Mouse (Mus musculus) layer of hippocampus, postnatal 10 days (tissue): ENCODE results near the gene Etv3. TPM values are rescaled to one million over a fixed set of nuclear protein-coding genes. Genes with fewer than 3 reads are reported as not detected.
"Not testable (repeated sequence)": the region's sequence is repeated elsewhere in the genome, so short reads cannot be mapped to it uniquely, and the experiment has no call there.

ENCODE experiments used
- DNase-seq, 2 experiments: peaks; one replicate each; pipeline ENCODE4 v3.0.0; 2021; ENCODE audit warnings: low spot score in 2 of 2
- total RNA-seq, 2 experiments: library from RNA; stranded (reverse); gene quantifications; 2 replicates each; pipeline ENCODE4 v1.2.3; 2021

Gene Etv3
- total RNA-seq, 2 experiments from 2014 or later: 14.4 to 18.0 TPM

- no peak for DNase-seq
Measured at GRCm38 (mm10) chr3:87518425-87518824, 6.8 kb upstream of the Etv3 start.

DNA sequence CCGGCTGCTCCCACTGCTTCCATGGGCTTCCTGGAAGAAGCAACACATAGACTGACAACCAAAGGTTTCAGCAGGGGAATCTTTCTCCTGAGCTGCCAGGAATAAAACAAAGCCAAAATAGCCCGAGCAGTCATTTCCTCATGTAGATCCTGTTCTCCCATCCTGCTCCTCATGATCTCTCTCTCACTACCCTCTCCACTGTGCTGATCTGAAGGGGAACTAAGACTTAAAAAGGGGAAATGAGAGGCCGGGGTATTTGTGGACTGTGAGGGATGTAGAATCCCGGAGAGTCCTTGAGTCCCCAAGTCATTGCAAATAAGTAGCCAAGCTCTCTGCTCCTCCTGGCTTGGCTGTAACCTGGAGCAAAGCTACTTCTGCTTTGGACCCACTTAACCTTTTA is 4.1 kb upstream of the Etv3 start:
- no peak for DNase-seq

GRCm38 (mm10) chr3:87521833-87522232 is 3.4 kb upstream of the Etv3 start:
- DNase-seq: no peak

DNA sequence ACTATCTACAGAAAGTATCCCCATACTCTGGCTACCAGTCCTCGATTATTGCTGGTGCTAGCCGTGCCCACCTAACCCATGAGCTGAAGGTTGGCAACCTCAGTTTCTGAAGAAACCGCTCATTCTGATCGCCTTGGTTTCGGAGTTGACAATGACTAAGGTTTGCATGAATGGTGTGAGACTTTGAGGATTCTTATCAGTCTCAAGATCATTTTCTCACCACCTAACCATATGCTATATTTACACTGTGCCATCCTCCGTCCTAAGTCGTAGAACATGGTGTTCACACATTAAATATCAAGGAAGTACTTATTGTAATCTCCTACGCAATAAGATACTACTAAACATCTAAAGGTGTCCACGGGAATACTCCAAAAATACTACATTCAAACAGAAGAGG is 1.5 kb upstream of the Etv3 start:
- no peak for DNase-seq

GRCm38 (mm10) chr3:87525837-87526570 is 797 bp downstream of the Etv3 start:
- no peak for DNase-seq

GRCm38 (mm10) chr3:87527139-87527538 is 1.9 kb downstream of the Etv3 start:
- no peak for DNase-seq

- DNase-seq: no peak
Measured at GRCm38 (mm10) chr3:87528021-87528420, 2.8 kb downstream of the Etv3 start.

DNA sequence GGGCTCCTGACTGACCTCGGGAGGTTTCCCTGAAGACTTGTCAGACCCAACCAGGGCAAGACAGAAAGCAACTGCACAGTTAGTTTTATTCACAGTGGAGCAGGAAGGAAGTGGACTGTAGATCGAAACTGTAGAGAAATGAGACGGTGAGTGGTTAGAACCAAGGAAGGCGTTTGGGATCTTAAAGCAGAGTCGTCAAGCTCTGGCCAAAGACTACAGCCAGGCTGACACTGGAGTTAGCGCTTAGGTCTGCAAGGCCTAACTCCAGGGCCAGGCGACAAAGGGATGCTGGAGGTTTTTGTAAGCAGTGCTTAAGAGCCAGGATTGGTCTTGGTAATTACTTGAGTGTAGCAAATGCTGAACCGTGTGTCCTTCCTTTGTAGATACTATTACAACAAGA is 3.6 kb downstream of the Etv3 start:
- no peak for DNase-seq

DNA sequence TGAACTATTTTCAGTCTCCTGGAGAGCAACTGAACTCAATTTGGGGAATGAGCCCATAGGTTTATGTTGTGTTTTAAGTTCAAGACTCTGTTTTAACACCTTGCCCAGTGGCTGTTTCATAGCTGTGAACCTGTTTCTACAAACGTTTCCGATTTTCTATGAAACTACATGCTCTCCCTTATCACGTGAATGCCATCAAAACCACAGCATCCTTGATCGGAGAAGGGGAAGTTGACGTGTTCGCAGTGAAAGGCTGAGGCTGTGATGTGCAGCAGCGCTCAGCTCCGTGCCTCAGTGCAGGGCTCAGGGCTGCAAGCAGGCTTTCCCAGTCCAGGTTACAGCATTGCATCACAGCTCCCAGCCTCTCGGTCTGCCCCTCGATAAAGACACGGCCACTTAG is 4.4 kb downstream of the Etv3 start:
- DNase-seq: no peak

GRCm38 (mm10) chr3:87530234-87530633 is 5.0 kb downstream of the Etv3 start:
- no peak for DNase-seq

GRCm38 (mm10) chr3:87533667-87534378 is 8.6 kb downstream of the Etv3 start:
- no peak for DNase-seq

GRCm38 (mm10) chr3:87538034-87538433 is 12.8 kb downstream of the Etv3 start:
- DNase-seq: no peak

DNA sequence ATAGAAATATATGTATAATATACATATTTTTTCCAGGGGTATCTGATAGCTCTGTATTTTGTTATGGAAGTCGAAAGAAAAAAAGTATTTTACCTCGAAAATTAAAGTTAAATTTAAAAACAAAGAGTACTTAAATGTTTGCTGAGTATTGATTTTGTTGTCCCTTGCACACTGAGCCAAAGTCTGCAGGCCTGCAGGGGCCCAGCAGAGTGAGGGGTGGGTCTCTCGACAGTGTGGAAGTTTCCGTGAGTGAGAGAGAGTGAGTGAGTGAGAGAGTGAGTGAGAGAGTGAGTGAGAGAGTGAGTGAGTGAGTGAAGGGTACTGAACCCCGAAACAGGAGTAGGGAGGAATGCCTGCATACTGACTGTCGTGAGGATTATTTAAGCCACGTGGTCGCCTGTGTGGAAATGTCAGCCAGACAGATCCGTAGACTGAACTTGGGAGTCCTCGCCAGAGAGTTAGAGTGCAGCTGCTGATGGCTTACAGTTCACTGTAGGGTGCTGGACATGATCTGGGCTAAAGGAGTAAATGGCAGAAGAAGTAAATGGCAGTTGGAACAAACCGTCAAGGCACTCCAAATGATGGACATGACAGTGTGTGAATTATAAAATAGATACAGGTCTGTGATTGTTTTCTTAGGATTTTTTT is 14.9 kb downstream of the Etv3 start:
- no peak for DNase-seq

DNA sequence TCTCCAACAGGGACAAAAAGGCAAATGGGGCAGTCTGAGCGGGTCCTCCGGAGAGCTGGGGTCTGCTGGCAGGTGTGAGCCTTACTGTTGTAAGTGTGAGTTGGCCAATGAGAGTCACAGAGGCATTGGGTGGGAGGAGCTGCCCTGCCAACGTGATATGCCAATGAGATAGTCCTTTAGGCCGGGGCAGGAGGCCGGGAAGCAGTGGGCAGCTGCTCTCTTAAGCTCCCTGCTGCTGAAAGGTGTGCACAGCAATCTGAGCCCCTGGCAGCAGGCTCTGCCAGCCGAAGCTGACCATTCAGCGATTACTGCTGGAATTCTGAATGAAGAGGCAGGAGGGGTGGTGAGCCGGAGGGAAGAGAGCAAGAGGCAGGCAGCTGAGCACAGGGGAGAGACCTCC is 15.5 kb downstream of the Etv3 start:
- DNase-seq: no peak

GRCm38 (mm10) chr3:87542481-87543215 is 17.4 kb downstream of the Etv3 start:
- DNase-seq: no peak

DNA sequence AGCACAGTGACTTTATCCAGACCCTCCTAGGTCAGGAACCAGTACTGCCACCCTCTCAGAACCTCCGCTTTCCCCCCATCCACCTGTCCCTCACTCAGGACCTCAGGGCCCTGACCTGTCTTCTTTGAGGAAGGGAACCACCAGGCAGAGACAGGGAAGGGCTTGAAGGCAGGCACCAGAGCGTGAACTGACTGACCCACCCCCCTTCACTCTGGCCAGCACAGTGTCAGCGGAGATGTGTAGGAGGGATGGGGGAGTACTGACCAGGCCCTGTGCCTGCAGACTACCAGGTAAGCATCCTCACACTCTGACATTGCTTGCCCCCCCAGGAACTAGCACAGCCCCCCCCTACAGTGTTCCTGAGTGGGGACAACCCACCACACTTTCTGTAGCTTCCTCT is 20.3 kb downstream of the Etv3 start:
- DNase-seq: no peak

- DNase-seq: peak in 1 of 2 experiments; percentile 17
Measured at GRCm38 (mm10) chr3:87546291-87546721, 21.1 kb downstream of the Etv3 start.

DNA sequence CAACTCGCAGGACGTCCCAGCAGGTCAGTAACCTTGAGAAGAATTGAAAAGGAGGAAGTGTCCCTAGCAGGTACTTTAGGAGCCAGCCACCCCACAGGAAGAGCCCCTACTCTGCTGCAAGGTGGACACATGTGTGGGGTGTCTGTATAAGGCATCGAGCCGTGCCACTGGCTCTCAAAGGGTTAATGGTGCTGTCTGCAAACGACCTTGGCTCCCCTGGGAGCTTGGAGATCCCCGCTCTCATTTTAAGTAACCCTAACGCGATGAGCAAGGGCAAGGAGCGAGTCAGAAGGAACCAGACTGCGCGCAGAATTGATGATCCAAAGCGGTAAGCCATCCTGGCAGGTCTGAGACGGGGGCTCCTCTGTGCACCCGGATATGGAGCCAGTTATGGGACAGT is 24.7 kb downstream of the Etv3 start:
- DNase-seq: no peak

GRCm38 (mm10) chr3:87552327-87552726 is 27.1 kb downstream of the Etv3 start:
- DNase-seq: no peak

- DNase-seq: no peak
Measured at GRCm38 (mm10) chr3:87553196-87553935, 28.2 kb downstream of the Etv3 start.

DNA sequence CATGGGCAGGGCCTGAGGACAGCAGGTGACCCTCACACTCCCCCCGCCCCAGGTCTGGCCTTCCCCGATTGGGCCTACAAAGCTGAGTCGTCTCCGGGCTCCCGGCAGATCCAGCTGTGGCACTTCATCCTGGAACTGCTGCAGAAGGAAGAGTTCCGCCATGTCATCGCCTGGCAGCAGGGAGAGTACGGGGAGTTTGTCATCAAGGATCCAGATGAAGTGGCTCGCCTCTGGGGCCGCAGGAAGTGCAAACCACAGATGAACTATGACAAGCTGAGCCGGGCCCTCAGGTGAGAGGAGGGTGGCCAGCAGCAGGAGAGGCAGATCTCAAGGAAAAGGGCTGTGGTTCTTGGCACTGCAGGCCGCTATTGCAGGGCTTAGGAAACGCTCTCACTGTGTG is 29.7 kb downstream of the Etv3 start:
- DNase-seq: not testable (repeated sequence)
